Mouse (Mus musculus): ENCODE results near the gene Sfxn2. TPM values are rescaled to one million over a fixed set of nuclear protein-coding genes. Genes with fewer than 3 reads are reported as not detected.
A peak's percentile ranks its signal among the peaks of the same experiment; 100 is the strongest.

The Sfxn2 gene
- polyA plus RNA-seq (2016; fragmentation: Nextera tagmentation; extraction: Ambion mirVana), result 21.0 and 22.6 TPM in 2 replicates

GRCm38 (mm10) chr19:46572951-46573937, at the start of gene Sfxn2, which contains the start of gene Arl3:
Sfxn2 (plus strand) TSS chr19:46573365.
Arl3 (minus strand) TSS chr19:46573198.
- peak within 1 kb of the TSS; percentile 91 for H3K27ac ChIP-seq (replicated peaks)
- WGBS, result under 1% methylated on average over 67 of the region's 67 CpGs
- H3K4me1 ChIP-seq, result peaks cover 30% of the 10 kb centered on the region
- peak within 1 kb of the TSS; percentile 85 for H3K4me3 ChIP-seq
- H3K9me3 ChIP-seq, result no peaks in the 10 kb centered on the region
- no peaks in the 10 kb centered on the region for H3K27me3 ChIP-seq (replicated peaks; ENCODE audit: low read depth, poor library complexity, severe bottlenecking)
- peak; percentile 99 for DNase-seq (ENCODE audit: low spot score)
- H3K36me3 ChIP-seq (replicated peaks), result no peaks in the 10 kb centered on the region

GRCm38 (mm10) chr19:46523480-46524151, 49.5 kb upstream of the Sfxn2 start:
- DNase-seq (ENCODE audit: low spot score), result peak; percentile 86
- 5% methylated on average over 20 of the region's 20 CpGs for WGBS
- Histone ChIP-seq H3K4me3 (peak overlapping the region; percentile 49), H3K36me3 (replicated peaks) (no peaks in the 10 kb centered on the region), H3K27ac (replicated peaks) (peak overlapping the region; percentile 82), H3K9me3 (no peaks in the 10 kb centered on the region), H3K4me1 (peaks cover 94% of the 10 kb centered on the region), H3K27me3 (replicated peaks; ENCODE audit: low read depth, poor library complexity, severe bottlenecking) (no peaks in the 10 kb centered on the region; the same call in 1 of the 2 replicates)

- Histone ChIP-seq H3K27ac (replicated peaks) (peak overlapping the region; percentile 82), H3K36me3 (replicated peaks) (no peaks in the 10 kb centered on the region), H3K4me1 (peaks cover 94% of the 10 kb centered on the region), H3K27me3 (replicated peaks; ENCODE audit: low read depth, poor library complexity, severe bottlenecking) (no peaks in the 10 kb centered on the region; the same call in 1 of the 2 replicates), H3K9me3 (no peaks in the 10 kb centered on the region), H3K4me3 (peak overlapping the region; percentile 49)
- 5% methylated on average over 6 of the region's 6 CpGs for WGBS
- DNase-seq (ENCODE audit: low spot score), result peak; percentile 20
These were observed 49.0 kb upstream of the Sfxn2 start for GRCm38 (mm10) chr19:46524152-46524544.

GRCm38 (mm10) chr19:46524601-46525321, 48.4 kb upstream of the Sfxn2 start:
- Histone ChIP-seq H3K36me3 (replicated peaks) (no peaks in the 10 kb centered on the region), H3K27me3 (replicated peaks; ENCODE audit: low read depth, poor library complexity, severe bottlenecking) (no peaks in the 10 kb centered on the region; the same call in 1 of the 2 replicates), H3K4me1 (peaks cover 94% of the 10 kb centered on the region), H3K4me3 (peak overlapping the region; percentile 49), H3K27ac (replicated peaks) (peak overlapping the region; percentile 82), H3K9me3 (no peaks in the 10 kb centered on the region)
- DNase-seq (ENCODE audit: low spot score), result peak; percentile 43
- WGBS, result 26% methylated on average over 14 of the region's 14 CpGs

- WGBS, result 55% methylated on average over 10 of the region's 10 CpGs
- H3K4me1 ChIP-seq, result peaks cover 98% of the 10 kb centered on the region
- H3K4me3 ChIP-seq, result no peak overlapping the region
- no peaks in the 10 kb centered on the region for H3K36me3 ChIP-seq (replicated peaks)
- H3K9me3 ChIP-seq, result no peaks in the 10 kb centered on the region
- DNase-seq (ENCODE audit: low spot score), result peak; percentile 47
- no peaks in the 10 kb centered on the region; the same call in 1 of the 2 replicates for H3K27me3 ChIP-seq (replicated peaks; ENCODE audit: low read depth, poor library complexity, severe bottlenecking)
- H3K27ac ChIP-seq (replicated peaks), result peak overlapping the region; percentile 65
These were observed 47.2 kb upstream of the Sfxn2 start for GRCm38 (mm10) chr19:46525691-46526631.

GRCm38 (mm10) chr19:46527632-46528528, 45.3 kb upstream of the Sfxn2 start:
- DNase-seq (ENCODE audit: low spot score), result no peak
- Histone ChIP-seq H3K36me3 (replicated peaks) (no peaks in the 10 kb centered on the region), H3K4me3 (peak overlapping the region; percentile 43), H3K4me1 (peaks cover 99% of the 10 kb centered on the region), H3K27me3 (replicated peaks; ENCODE audit: low read depth, poor library complexity, severe bottlenecking) (no peaks in the 10 kb centered on the region; the same call in 1 of the 2 replicates), H3K9me3 (no peaks in the 10 kb centered on the region), H3K27ac (replicated peaks) (peak overlapping the region; percentile 88)
- 11% methylated on average over 17 of the region's 17 CpGs for WGBS

- H3K27me3 ChIP-seq (replicated peaks; ENCODE audit: low read depth, poor library complexity, severe bottlenecking), result no peaks in the 10 kb centered on the region; the same call in 1 of the 2 replicates
- H3K27ac ChIP-seq (replicated peaks), result peak overlapping the region; percentile 88
- H3K4me3 ChIP-seq, result peak overlapping the region; percentile 43
- H3K36me3 ChIP-seq (replicated peaks), result no peaks in the 10 kb centered on the region
- DNase-seq (ENCODE audit: low spot score), result peak; percentile 69
- peaks cover 99% of the 10 kb centered on the region for H3K4me1 ChIP-seq
- under 1% methylated on average over 20 of the region's 20 CpGs for WGBS
- no peaks in the 10 kb centered on the region for H3K9me3 ChIP-seq
These were observed 44.5 kb upstream of the Sfxn2 start for GRCm38 (mm10) chr19:46528529-46529213.

GRCm38 (mm10) chr19:46529601-46530448, 43.3 kb upstream of the Sfxn2 start:
- peaks cover 99% of the 10 kb centered on the region for H3K4me1 ChIP-seq
- peak overlapping the region; percentile 88 for H3K27ac ChIP-seq (replicated peaks)
- peak overlapping the region; percentile 43 for H3K4me3 ChIP-seq
- DNase-seq (ENCODE audit: low spot score), result peak; percentile 44
- 4% methylated on average over 13 of the region's 13 CpGs for WGBS
- no peaks in the 10 kb centered on the region for H3K9me3 ChIP-seq
- H3K36me3 ChIP-seq (replicated peaks), result peaks cover 5% of the 10 kb centered on the region; the same call in 1 of the 2 replicates
- no peaks in the 10 kb centered on the region; the same call in 1 of the 2 replicates for H3K27me3 ChIP-seq (replicated peaks; ENCODE audit: low read depth, poor library complexity, severe bottlenecking)

GRCm38 (mm10) chr19:46530449-46530990, 42.6 kb upstream of the Sfxn2 start:
- Histone ChIP-seq H3K4me3 (peak overlapping the region; percentile 43), H3K9me3 (no peaks in the 10 kb centered on the region), H3K36me3 (replicated peaks) (peaks cover 5% of the 10 kb centered on the region; the same call in 1 of the 2 replicates), H3K27ac (replicated peaks) (peak overlapping the region; percentile 88), H3K4me1 (peaks cover 93% of the 10 kb centered on the region), H3K27me3 (replicated peaks; ENCODE audit: low read depth, poor library complexity, severe bottlenecking) (no peaks in the 10 kb centered on the region; the same call in 1 of the 2 replicates)
- 5% methylated on average over 8 of the region's 8 CpGs for WGBS
- DNase-seq (ENCODE audit: low spot score), result peak; percentile 48

Measured in embryonic facial prominence, embryonic 10.5 days (tissue).